Mouse (Mus musculus): Measurements from ENCODE around the gene Ptk7.
A peak's percentile ranks its signal among the peaks of the same experiment; 100 is the strongest.

Ptk7 gene

DNA sequence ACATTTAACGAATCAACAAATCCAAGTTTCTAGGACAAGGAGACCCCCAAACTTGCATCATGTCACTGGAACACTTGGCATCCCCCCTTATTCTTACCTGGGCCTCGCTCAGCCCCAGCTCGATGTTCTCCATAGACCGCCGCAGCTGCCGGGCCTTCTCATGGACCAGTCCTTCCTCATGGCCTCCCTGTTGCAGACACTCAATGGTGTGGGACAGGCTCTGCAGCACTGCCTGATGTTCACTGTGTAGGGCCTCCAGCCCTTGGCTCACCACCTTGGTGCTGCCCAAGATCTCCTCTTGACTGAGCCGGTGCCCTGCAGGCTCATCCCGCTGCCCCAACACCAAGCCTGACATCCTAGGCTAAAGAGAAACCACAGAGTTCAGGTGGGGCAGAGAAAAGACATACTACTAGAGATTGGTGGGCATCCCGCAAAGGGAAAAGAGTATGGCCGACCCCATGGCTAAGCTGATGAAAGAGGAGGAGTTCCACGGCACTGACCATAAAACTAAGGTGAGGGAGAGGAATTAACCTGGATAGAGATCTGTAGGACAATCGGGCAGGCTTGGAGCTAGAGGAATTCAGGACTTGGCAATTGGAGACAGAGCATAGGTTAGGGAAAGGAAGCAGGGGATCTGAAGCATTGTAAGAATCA is 15.0 kb upstream of the Ptk7 start:
- DNase-seq (ENCODE audit: low spot score) = peak; percentile 43

DNA sequence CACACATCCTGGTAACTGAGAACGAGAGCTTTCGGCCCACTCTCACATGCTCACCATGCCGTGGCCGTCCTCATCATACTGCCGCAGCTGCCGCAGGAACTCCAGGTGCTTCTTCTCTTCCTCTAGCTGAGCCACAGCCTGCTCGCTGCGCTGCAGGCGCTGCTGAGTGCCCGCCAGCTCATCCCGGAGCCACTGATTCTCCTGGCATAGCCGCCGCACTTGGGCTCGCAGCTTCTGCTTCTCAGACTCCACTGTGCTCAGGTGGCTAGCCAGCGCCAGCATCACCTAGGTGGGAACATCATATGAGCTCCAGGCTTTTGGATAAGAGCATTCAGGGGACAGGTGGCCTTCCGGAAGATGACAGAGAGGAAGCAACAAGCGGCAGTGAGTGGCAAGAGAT is 12.8 kb upstream of the Ptk7 start:
- no peak for DNase-seq (ENCODE audit: low spot score)

DNA sequence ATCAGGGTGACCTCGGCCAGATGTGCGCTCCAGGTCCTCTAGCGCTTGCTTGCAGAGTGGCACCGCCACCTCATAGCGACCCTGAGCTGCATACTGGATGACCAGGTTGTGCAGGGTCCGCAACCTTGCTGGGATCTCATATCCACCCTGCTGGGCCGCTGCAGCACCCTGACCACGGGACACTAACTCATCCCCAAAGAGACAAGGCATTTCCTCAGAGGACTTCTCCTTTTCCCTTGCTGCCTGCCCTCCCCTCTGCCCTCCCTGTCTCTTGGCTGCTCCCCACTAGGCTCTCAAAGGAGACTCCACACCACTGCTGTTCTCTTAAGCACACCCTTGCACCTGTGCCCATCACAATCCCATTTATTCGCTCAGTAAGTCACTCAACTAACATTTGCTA is 10.6 kb upstream of the Ptk7 start:
- no peak for DNase-seq (ENCODE audit: low spot score)

DNA sequence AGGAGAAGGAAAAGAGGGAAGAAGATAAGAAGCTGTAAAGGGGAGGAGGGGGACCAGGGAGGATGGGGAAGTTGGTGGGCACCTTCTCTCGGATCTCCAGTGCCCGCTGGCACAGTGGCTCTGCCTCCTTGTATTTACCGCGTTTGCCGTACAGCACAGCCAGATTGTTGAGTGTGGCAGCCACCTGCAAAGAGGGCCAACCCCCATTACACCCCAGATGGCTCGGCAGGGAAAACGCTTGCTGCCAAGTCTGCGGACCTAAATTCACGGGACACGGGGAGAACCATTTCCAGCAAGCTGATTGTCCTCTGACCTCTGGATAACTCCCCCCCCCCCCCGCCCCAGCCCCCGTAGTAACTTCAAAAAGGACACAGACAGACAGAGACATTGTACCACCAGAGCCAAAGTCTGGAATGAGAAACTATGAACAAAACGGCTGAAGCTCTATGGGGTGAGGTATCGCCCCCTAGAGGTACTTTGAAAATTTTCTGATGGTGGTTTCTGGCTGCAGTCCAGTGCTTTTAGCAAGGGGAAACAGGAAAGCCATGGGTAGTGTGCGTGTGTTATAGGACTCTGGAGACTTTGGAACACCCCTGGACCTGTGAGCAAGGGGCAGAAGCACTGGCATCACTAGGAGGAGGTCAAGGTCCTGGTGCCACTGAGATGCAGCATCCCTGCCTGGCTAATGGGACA is 7.7 kb upstream of the Ptk7 start:
- DNase-seq (ENCODE audit: low spot score) = peak; percentile 73

DNA sequence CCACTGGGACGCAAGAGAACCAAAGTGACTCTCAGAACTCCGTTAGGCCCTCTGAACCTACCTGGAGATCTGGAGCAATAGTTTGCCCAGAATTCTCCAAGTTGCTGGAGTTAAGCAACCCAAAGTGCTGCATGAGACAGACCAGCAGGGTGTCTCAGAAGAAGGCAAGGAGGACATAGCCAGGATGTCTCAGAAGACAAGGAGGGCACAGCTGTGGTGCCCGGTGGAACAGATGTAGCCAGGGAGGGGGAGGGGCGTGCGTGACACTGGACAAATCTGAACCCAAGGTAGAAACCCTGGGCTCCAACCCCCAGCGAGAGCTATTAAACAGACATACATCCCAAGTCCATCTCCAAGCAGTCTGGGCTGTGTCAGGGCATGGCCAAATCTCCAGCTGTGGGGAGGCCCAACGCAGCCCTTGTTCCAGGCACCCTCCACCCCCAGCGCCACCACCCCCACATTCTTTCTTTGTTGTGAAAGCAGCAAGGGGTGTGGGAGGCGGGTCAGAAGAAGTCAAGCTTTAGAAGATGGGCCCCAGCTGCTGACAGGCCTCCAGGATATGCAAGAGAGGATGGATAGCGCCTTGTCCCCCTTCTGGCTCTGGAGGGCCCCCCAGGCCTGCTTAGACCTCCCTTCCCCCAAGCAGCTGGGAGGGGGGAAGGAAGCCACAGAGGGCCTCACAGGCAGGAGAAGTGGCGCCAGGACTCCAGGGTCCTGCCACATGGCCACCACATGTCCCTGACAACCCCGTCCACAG is 559 bp upstream of the Ptk7 start:
- peak; percentile 75 for DNase-seq (ENCODE audit: low spot score)

DNA sequence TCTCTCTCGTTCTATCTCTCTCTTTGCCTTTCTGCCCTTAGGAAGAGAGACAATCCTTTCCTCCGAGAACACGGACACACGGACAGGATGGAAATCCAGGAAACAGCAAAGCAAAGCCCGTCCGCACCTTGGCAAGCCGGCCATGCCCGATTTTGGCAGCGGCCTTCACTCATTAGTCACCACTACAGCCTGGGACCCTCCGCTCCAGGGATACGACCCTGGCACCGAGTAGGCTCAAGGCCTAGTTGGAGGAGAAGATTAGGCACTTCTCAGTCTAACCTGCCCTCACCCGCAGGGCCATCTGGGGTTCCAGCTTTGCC is 873 bp downstream of the Ptk7 start:
- no peak for DNase-seq (ENCODE audit: low spot score)

DNA sequence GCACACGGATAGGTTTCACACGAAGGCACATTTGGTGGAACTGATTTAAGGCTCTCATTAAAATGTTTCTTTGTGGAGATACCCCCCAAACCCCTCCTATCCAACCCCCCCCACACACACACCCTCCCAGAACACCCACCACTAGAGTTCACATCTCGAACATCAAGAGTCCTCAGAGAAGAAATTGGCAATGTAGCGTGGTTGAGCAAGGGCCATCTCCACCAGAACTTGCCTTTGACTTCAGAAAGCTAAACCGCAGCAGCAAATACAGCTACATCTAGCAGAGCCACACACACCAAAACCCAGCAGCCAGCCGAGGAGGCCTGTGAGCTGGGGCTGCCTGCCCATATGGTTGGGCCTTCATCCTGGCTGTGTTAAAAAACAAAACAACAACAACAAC is 1.9 kb downstream of the Ptk7 start:
- no peak for DNase-seq (ENCODE audit: low spot score)

DNA sequence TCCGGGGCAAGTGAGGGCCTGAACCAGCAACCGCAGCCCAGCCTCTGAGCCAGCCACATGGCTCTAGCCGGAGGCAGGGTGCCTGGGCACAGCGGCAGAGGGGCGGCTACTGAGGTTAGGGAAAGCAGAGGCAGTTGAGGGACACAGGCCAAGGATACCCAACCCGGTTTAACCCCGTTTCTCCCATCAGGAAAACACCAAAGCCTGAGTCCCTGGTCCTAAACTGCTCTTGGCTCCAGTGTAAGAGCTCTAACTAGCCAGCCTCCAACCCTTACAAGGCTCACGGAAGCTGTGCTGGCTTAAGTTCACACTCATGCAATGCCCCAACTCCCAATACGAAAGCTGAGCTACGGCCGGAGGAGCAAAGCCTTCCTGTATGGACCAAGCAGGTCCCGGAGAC is 4.7 kb downstream of the Ptk7 start:
- DNase-seq (ENCODE audit: low spot score) = no peak

DNA sequence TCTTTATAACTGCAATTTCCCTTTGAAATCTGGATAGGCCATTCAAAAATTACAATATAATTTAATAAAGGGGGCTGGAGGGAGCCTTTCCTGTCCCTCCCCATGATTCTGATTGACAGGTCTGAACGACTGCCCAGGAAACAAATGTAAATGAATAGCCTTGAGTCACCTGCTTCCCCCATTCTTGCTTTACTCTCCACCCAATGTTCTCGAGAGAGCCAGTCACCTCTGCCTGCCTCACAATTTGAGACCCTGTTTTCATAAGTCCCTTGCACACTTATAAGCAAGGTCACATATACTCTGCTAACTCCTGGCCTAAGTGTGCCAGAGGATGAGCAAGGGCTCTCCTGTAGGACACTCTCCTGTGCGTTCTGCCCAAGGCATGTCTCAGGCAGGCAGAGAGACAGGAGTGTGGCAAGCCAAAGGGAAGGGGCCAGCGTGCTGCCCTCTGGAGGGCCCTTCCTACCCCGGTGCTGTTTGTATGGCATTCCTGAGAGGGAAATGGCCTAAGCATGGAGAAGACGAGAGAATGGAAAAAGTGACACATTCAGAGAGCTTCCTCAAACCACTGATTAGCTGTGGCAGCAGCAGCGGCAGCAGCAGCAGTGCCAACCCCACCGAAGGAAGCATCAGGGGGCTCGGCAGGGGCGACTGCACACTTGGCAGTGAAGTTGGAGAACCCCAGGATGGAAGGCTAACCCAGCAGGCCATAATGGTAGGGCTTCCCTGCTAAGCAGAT is 5.3 kb downstream of the Ptk7 start:
- DNase-seq (ENCODE audit: low spot score) = no peak

DNA sequence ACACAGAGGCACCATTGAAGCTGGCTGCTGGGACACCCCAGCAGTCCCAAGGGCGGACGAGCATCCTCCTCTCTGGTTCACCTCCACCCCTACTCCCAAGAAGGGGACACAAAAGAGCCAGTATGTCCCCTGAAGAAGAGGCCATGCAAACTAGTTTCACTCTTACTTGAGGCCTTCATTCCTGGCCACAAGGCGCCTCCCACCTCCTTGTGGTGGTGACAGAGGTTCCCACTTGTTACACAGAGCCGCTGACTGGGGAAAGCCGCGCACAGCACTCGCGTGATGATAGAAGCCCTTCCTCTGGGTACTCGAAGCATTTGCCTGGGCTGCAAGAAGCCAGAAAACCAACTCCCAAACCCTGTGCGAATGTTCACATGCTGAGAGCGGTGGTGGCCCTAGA is 7.0 kb downstream of the Ptk7 start:
- DNase-seq (ENCODE audit: low spot score) = no peak

DNA sequence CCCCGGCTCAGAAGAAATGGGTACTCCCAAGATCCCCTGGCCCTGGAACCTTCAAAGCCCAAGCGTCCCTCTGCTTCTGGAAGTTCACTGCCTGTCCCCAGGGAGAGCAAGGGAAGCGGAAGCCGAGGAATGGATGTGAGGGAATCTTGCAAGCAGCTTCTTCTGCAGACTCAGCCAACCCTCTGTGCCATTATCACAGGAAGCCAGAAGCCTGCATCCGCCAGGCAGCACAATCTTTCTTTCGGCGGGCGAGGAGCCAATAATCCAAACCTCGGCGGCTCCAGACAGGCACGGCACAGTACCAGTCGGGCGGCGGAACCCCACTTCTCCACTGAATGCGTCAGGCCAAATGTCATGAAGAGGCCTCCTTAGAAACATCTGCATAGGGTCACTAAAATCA is 8.0 kb downstream of the Ptk7 start:
- DNase-seq (ENCODE audit: low spot score) = peak; percentile 74

DNA sequence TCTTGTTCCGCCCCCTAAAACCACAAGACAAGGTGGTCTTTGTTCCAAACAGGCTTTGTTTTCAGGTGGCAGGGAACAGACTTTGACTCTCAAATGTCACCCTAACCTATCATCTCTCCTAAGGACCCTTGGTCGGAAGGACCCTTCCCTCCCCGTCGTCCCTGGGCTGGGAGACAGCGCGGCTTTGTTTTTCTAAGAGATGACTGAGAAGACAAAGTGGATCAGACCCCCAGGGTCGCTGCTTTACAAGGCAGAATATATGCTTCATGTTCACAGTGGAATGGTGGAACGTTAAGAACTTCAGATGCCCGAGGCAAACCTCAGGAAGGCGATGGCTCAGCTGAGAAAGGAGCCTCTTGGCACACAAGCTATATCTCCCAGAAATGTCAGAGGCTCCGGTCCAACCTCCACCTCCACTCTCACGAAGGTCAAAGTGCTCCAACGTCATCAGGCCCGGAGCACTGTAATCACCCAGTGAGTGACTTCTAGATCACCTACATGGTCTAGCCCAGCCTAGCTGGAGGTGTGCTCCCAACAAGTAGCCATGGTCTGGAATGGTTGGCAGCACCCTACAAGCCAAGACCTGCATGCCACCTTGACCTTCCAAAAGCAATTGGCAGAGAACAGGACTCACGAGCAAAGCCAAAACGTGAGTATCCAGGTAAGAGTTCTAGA is 9.5 kb downstream of the Ptk7 start:
- no peak for DNase-seq (ENCODE audit: low spot score)

DNA sequence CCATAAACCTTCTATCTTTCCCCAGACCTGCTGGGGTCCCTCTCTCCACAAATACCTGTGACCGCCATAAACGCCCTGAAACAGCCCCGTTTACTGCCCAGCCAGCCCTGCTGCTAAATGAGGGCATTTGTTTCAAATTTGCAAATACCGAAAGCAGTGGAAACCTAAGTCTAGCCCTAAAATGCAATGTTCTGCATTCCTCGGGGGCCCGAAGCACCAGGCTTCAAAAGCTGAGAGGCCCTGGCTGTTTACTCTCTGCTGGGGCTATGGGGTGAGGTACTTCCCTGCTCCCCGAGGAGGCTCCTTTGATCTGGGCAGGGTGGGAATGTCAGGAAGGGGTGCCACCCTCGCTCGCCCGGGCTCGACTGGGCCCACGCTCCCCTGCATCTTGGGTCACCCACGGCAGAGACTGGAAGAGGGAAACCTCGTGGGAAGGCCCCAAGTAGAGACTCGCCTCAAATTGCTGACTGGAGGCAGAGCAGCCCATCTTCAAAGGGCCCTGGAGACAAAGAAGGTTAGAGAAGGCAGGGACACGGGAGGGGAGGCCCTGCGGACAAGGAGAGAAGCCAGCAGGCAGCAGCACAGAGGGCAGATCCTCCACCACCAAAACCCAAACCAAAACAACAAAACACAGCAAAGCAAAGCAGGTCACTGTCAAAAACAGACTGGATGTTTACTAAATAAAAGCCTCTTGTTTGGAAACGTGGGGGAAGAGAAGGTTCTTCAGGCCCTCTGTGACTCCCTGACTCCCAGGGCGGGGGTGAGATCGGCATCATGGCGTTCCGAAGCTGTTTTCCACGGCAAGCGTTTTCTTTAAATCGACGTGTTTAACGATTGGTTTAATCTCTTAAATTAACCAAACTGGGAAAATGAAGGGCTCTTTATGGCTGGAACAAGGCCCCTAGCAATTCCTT is 10.3 kb downstream of the Ptk7 start:
- DNase-seq (ENCODE audit: low spot score) = no peak

DNA sequence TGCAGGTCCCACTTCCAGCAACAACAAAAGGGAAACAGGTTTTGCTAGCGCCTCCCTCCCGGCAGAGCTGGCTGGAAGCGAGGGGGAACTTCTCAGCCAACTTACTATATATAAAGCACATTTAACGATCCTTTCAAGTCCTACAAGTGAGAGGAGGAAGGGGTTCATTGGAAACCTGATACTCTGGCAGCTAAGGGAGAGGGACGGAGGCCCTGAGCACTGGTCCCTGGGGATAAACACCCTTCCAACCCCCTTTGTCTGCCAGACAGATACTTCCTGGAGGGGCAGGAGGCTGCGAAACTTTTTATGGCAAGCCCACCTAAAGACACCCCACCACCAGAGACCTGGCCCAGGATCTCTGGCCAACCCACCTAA is 10.9 kb downstream of the Ptk7 start:
- no peak for DNase-seq (ENCODE audit: low spot score)

DNA sequence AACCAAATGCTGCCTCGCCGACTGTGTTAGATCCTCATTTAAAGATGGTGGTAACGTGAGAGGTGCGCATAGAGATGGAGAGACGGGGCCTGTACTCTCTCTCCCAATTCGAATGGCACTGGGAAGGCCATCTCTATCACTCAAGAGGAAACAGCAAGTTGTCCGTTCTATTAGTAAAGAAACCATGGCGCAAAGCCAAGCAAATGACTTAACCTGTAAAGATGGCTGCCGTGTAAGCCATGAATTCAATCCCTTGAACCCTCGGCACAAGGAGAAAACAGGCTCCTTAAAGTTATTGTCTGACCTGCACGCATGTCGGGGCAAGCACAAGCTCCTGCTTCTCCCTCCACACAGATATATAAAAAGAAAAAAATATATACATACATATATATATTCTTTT is 11.5 kb downstream of the Ptk7 start:
- DNase-seq (ENCODE audit: low spot score) = no peak

DNA sequence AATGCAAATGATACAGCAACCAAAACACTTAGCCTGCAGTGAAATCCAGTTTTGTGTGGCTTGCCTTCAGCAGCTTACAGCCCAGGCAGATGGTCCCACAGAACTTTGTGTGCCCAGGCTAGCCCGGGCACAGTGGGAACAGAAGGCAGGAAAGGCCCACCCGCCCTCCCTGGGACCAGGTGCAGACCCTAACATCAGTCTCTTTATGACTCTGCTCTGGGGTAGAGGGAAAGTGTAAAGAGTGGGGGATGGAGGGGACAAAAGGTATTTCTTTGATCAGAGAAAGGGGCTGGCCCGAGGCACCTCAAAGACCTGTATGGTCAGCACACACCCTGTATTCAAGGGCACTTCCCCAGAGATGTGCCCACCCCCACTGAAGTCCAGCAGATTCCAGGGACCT is 16.1 kb downstream of the Ptk7 start:
- DNase-seq (ENCODE audit: low spot score) = no peak

DNA sequence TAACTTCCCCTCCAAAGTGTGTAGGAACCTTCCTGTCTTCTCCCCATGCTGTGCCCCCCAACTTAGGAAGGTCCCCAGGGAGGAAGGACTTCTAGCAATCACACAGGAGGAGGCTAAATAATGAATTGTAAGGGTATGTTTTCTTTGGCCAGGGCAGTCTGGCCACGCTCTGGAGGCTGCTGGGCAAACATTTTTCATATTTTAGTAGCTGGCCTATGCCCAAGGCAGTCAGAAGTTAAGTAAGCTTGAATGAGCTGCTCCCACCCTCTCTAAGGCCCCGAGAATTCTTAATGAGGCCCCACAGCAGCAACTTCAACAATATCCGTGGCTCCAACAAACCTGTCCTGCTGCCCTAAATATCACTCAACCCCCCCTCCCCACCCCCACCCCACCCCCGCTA is 16.5 kb downstream of the Ptk7 start:
- no peak for DNase-seq (ENCODE audit: low spot score)

DNA sequence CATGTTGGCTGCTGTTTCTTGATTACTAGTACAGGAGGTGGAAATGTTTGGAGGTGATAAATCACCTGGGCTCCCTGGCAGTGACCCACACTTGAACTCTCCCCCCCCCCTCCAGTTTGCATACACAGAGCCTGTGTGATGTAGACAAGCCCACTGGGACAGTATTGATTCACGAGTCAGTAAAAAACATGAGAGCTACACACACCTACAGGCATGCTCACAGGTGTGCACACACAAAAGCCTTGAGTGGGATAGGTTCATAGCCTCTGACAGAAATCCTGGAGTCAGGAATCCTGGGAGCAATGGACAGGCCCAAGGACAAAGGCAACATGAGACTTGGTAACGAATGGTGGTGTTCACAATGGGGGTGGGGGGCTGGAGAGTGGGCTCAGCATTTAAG is 17.1 kb downstream of the Ptk7 start:
- DNase-seq (ENCODE audit: low spot score) = no peak

DNA sequence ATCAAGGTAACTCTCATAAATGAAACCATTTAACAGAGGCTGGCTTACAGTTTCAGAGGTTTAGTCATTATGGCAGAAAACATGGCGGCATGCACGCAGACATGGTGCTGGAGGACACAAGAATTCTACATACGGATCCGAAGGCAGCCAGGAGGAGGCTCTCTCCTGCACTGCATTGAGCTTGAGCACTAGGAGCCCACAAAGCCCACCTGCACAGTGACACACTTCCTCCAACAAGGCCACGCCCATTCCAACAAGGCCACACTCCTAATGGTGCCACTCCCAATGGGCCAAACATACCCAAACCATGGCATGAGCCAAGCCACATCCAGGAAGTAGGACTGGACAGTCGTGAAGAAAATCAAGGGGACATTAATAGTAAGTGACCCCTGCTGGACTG is 18.0 kb downstream of the Ptk7 start:
- no peak for DNase-seq (ENCODE audit: low spot score)

DNA sequence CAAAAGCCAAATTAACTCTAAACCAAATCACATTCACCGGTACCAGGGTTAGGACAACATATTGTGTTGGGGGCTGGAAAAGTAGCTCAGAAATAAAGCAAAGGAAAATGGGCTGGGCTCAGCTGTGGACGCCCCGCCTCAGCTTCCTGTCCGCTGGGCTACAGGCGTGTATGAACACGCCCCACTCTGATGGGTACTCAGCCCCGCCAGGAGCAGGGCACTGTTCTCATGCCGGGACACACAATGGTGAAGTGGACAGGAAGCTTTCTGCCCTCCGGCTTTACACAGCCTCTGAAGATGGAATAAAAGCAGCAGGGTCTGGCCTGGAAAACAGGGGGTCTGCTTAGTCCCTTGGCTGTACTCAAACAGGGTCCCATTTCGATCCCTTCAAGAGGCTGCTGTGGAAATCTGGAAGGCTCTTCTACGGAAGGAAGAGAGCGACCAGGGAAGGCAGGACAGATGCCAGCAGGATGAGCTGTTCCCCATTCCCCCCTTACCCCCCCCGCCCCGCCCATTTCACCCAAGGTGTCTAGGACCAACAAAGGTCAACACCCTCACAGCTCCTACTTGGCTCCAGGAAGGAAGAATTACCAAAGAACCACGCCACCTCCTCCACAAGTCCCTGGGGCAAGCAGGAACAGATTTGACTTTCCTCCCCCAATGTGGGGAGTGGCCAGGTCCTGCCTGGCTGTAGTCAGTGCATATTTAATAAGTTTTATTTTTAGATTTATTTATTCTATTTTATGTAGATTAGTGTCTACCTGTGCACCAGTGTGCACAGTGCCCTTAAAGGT is 19.4 kb downstream of the Ptk7 start:
- DNase-seq (ENCODE audit: low spot score) = no peak

DNA sequence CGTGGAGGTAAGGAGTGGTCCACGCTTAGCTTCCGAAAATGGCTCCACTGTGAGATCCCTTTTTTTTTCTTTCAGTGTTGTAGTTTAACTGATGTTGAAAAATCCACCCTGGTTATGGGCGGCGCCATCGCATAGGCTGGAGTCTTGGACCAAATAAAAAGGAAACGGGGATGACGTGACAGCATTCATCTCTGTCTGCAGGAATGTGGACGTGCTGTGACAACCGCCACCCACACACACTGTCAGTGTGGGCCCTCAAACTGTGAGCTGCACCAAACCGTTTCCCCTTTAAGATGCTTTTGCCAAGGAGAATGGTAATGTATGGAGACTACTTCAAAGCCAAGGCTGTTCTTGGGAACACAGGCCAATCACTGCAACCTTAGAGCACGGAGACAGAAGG is 23.3 kb downstream of the Ptk7 start:
- no peak for DNase-seq (ENCODE audit: low spot score)

All from testis, postnatal 10 days (tissue).